Mouse (Mus musculus) brain, adult 10 weeks (tissue): ENCODE data around the gene Plxdc1. TPM values are rescaled to one million over a fixed set of nuclear protein-coding genes. Genes with fewer than 3 reads are reported as not detected.

Experiments used
- polyA plus RNA-seq: library from polyadenylated mRNA; stranded (reverse); fragments of 350-450 nt; fragmentation: Illumina TruSeq; extraction: RNeasy Lipid Tissue Mini Kit (QIAGEN cat#74804); gene quantifications from one replicate; pipeline ENCODE4 v1.2.3, GENCODE M21; 2015; ENCODE audit warnings: low read depth, low replicate concordance

Plxdc1 gene
- polyA plus RNA-seq = 25.0 TPM

DNA sequence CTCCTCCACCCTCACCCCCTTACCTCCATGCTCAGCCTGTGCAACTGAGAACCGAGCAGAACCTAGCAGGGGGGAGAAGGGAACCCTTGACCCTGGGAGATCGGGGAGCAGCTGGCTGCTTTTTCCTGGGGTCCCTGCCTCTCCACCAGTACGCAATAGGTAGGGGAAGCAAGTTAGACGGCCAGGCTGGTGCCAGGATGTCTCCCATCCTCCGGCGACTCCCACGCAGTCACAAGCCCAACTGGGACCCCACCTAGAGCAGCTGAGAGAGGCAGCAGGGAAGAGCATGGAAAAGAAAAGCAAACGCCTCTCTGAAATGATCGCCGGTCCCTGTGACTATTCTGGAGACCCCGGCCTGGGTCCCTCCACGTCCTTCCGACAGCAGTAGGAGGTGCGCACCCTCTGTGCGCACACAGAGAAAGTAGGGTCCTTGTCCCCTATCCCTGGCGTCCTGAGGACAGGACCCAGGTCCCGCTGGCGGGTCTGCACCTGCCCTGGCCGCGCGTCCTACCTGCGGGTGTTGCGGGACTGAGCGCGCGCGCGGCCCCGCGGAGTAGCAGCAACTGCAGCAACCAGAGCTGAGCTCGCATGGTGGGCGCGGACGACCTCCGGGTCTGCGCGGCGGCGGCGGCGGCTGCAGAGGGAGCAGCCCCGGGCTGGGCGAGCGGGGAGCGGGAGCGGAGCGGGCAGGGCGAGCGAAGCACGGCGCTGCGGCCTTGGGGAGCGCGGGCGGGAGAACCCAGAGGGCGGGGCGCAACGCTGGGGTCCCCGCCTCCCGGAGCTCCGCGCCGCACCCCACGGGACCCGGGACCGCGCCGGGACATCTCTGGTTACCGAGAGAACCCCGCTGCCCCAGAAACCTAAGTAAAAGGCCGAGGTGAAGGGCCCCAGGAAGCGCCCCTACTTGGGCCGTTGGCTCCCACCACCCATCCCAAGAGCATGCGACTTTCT, at the start of gene Plxdc1:
Plxdc1 (minus strand) TSS at position 718 of the 951 bp plus-strand sequence.

DNA sequence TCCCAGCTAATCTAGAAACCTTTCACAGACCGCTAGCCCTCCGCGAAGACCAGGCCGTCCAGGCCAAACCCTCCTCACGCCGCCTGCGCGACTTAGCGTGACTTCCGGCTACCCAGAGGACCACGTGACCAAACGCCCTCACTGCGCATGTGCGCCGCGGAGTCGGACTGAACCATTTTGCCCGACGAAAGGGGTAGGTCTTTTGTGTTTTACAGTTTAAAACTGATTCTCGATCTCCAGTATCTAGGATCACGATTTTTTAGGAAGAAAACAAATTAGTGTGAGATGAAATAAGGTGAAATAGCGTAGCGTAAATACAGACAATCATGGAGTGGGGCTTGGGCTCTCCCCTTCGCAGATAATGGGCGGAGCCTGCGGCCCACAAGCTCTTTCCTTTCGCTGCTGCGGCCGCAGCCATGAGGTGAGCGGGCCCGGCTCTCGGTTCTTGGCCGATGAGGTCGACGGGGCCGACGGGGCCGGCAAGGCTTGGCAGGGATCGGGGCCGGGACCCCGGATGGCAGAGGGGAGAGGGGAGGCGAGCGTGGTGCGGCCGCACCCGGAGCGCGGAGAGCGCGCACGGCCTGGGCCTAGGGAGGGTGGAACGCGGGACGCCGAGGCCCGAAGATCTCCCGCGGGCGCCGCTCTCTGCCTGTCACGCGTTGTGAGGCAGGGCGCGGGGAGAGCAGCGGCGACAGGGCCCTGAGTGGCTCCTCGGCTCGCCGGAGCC, 40.5 kb upstream of the Plxdc1 start, which contains the start of gene Rpl19:
Rpl19 (plus strand) TSS at position 141 of the 727 bp plus-strand sequence.

DNA sequence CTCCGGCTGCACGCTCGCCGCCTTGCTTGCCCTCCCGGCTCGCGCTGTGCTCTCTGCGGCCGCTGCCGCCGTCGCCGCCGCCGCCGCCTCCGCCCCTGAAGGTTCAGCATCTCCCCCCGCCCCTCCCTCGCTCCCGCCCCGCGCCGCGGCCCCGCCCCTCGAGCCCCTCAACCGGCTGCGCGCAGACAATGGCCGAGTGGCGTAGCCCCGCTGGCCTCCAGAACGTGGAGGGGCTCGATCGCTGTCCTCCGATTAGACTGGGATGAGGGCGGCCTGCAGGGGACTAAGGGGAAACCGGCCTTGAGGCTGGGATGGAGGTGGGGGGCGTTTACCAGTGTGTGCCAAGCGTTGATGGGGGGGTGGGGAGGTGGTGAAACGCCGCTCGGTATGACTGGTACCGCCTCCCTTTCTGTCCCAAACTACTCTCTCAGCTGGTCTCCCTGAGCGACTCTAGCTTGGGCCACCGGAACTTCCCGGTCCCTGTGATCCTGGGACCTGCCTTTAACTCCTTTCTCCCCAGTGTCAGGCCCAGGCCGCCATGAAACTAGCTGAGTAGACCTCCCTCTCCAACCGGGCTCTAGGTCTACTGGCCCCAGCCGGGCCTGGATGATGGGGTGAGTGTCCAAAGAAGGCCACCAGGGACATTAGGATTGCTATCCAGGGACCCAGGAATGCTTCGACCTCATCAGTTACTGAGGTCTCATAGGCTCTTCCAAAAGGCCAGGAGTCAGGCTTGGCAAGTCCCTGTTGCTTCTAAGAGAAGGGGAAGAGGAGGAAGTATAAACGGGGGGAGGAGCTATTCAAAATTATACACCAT, 36.5 kb upstream of the Plxdc1 start, which contains the start of gene Cacnb1:
Cacnb1 (minus strand) TSS at position 480 of the 817 bp plus-strand sequence.

DNA sequence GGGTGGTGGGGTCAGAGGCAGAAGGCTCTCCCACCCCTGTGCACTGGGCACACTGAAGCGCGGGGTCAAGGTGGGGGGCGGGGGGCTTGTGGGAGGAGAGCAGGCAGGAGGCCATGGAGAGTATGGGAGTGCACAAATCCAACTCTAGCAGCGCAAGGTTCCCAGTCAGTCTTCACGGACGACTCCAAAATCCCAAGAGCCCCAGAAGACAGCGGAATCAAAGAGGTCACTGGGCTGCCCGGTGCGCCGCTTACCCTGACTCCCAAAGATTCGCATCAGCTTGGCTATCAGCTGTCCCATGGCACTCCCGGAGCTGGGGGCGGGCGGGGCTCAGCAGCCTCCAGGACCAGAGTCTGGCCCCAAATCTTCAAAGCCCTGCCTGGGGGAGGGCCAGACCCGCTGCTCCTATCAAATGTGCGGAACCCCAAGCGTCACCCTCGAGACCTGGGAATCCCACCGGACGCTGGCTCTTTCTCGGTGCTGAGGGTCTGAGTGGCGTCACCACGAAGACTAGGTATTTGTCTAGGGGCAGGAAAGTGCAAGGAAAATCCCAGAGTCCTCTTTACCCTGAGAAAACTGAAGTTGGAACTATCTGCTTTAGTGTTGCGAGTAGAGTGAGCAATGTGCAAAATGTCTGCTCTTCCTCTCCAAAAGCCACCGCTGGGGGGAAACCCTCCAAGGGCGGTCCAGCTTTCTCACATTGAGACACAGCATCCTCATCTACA, 9.5 kb upstream of the Plxdc1 start, which contains the start of gene Arl5c:
Arl5c (minus strand) TSS at position 618 of the 725 bp plus-strand sequence.

DNA sequence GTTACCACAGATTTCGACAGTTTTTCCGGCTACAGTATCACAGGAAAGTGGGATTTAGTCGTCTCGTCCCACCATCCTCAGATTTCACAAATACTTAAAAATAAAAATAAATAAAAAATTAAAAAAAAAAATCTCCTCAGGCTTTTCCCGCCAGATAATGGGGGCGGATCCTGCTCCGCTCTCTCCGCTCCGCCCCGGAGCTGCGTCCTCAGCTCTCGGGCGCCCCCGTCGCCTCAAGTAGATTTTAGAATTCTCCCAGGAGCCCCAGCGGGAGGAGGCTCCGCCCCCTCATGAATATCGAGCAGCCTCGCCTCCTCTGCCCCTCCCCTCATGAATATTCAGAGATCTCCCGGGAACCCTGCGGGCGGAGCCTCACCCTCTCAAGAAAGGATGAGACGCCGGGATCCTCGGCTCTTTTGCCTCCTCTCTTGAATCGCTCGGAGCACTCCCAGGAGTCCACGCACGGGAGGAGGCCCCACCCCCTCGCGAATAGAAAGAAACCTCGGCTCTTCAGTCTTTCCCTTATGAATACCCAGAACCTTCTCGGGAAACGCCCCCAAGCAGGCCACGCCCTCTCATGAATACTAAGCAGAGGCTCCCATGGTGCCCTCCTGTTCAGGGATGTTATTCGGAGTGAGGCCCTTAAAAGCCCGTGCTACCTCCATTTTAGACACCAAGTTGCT, 102.2 kb downstream of the Plxdc1 start, which contains the start of gene Fbxo47:
Fbxo47 (minus strand) TSS at position 237 of the 683 bp plus-strand sequence.

Other genes with a start within 250 kb of the Plxdc1 start
- 77.9 TPM for gene Pip4k2b, start 241.7 kb downstream of the Plxdc1 start, polyA plus RNA-seq
- gene Cwc25, start 219.9 kb downstream of the Plxdc1 start, polyA plus RNA-seq = 11.9 TPM
- 0.92 TPM for gene 1700001P01Rik, start 210.5 kb downstream of the Plxdc1 start, polyA plus RNA-seq
- gene Rpl23, start 204.0 kb downstream of the Plxdc1 start, polyA plus RNA-seq = 513 TPM
- 94.8 TPM for gene Lasp1, start 187.4 kb downstream of the Plxdc1 start, polyA plus RNA-seq
- gene B230217C12Rik, start 145.7 kb downstream of the Plxdc1 start, polyA plus RNA-seq = 102 TPM
- gene Fbxo47, start 102.3 kb downstream of the Plxdc1 start, polyA plus RNA-seq = 2.6 TPM
- gene Arl5c, start 9.7 kb upstream of the Plxdc1 start, polyA plus RNA-seq = 3.8 TPM
- 89.6 TPM for gene Cacnb1, start 36.6 kb upstream of the Plxdc1 start, polyA plus RNA-seq
- gene Rpl19, start 40.3 kb upstream of the Plxdc1 start, polyA plus RNA-seq = 1,548 TPM
- gene Stac2, start 67.0 kb upstream of the Plxdc1 start, polyA plus RNA-seq = 83.1 TPM
- gene Fbxl20, start 164.0 kb upstream of the Plxdc1 start, polyA plus RNA-seq = 20.6 TPM
- gene Med1, start 206.8 kb upstream of the Plxdc1 start, polyA plus RNA-seq = 21.7 TPM
- gene Cdk12, start 216.6 kb upstream of the Plxdc1 start, polyA plus RNA-seq = 13.0 TPM